Mouse (Mus musculus): Measurements from ENCODE around the gene Ccdc82. TPM values are rescaled to one million over a fixed set of nuclear protein-coding genes. Genes with fewer than 3 reads are reported as not detected.

Gene Ccdc82
- total RNA-seq, 2 experiments from 2014 or later = 13.0 to 13.5 TPM

GRCm38 (mm10) chr9:13299190-13299589, 52.4 kb downstream of the Ccdc82 start:
- DNase-seq = no peak

GRCm38 (mm10) chr9:13300041-13300441, 53.3 kb downstream of the Ccdc82 start:
- no peak for DNase-seq

DNA sequence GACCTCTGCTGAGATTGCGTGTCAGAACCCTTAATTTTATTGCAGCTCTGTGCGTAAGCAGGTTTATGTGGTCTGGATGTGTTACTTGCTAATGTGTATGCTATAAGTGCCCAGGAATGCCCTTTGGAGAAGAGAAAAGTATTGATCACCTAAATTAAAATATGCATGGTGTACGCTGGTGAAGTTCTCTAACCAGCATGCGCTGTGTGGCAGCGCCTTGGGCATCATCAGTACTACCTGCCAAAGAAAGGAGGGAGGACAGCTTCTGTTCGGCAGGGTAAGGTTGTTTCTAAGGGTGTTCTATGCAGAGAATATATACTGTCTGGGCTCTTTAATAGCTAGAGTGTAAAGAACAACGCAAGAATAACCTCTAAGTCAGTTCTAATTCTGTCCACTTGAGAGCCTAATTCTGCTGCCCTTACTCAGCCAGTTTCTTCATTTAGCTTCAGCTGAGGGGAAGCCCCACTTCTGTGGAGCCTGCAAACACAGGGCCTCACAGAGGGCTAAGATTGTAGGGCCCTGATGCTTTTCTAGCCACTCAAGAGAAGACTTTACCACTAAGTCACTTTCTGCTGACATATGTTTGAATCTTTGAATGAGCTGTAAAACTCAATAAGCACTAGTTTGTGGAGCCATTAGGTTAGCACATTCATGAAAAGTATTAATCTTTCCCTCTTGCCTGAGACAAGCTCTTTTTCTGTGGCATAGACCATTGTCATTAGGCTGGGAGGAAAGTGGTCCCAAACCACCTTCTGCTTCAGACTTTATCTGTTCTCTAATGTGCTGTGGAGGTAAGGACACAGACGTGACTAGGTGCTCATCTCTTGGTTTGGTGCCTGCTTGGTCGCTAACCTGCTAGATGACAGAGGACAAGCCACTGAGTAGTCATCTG, 54.4 kb downstream of the Ccdc82 start:
- DNase-seq = no peak

GRCm38 (mm10) chr9:13302183-13302825, 55.5 kb downstream of the Ccdc82 start:
- DNase-seq = no peak

DNA sequence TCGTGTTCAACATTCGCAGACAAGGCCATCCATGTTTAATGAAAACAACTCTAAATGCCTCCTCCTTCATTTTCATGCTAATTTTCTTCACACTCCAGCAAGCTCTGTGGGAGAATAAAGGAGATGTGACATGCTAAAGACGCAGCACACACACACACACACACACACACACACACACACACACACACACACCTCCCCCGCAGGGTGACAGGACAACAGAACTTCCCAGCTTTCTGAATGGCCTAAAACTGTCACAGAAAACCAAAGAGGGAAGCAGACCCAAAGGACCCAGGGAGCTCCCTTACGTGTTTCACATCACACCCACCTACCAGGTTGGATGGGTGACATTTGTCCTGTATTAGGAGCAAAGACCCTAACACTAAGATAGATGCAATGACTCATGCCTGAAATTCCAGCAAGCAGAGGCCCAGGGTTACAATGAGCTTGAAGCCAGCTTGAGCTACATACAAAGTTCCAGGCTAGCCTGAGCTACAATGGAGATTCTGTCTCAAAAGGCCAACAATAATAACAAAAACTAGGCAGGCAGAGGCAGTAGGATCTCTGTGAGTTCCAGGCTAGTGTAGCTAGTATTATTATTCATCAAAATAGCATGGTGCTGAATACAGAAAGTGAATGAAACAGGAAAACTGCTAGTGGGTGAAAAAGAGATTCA, 56.5 kb downstream of the Ccdc82 start:
- no peak for DNase-seq

DNA sequence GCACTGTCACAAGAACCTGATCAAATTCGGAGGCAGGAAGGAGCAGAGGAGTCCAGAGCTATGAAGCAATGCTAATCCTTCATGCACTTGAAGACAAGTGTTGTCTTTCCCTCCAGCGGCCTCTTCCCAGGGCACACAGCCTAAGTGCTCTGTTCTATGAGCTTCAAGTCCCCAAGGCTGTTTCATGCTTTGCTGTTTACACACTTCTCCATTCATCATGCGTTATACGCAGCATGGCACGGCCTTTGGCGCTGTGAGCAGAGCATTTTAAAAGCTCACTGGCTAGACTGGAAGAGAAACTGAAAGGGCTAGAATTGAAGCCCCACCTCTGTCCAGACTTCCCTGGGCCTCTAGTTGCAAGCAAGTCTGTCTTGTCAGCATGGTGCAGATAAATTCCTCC, 57.2 kb downstream of the Ccdc82 start:
- DNase-seq = peak; percentile 27

GRCm38 (mm10) chr9:13306471-13306870, 59.7 kb downstream of the Ccdc82 start:
- no peak for DNase-seq

GRCm38 (mm10) chr9:13307226-13307625, 60.5 kb downstream of the Ccdc82 start:
- no peak for DNase-seq

- no peak for DNase-seq
Measured at GRCm38 (mm10) chr9:13308718-13309117, 62.0 kb downstream of the Ccdc82 start.

- DNase-seq = no peak
Measured at GRCm38 (mm10) chr9:13309807-13310206, 63.1 kb downstream of the Ccdc82 start.

DNA sequence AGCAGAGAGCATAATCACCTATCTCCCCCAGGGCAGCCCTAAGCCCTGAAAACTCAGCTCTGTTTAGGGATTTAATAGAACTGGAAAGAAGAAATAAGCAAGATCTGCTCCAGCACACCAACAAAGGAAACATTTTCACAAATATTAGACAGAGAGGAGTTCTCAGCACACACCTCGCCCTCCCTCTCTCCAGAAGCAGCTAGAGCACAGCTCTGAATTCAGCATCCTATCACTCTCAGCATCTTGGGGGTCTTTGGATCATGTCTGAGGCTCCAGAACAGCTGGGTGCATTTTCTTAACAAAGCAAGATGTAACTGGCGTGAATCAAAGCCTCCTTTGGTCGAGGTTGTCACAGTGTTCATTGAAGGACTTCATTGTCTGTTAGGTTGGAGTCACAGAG, 63.5 kb downstream of the Ccdc82 start:
- DNase-seq = no peak

- DNase-seq = no peak
Measured at GRCm38 (mm10) chr9:13311094-13311493, 64.3 kb downstream of the Ccdc82 start.

DNA sequence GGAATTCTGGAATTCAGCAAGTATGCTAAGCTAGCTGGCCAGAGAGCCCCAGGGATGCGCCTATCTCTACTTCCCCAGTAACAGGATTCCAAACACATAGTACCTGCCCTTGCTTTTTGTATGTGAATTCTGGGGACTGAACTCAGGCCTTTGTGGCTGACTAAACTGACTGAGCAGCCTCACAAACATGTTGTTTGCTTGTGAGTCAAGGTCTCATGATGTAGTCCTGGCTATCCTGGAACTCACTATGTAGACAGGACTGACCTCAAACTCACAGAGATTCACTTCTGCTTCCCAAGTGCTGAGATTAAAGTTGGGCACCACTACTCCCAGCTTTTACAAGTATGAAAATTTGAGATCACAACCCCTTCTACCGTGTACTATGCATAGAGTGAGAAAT, 67.2 kb downstream of the Ccdc82 start:
- no peak for DNase-seq

GRCm38 (mm10) chr9:13314577-13315004, 67.8 kb downstream of the Ccdc82 start:
- no peak for DNase-seq

DNA sequence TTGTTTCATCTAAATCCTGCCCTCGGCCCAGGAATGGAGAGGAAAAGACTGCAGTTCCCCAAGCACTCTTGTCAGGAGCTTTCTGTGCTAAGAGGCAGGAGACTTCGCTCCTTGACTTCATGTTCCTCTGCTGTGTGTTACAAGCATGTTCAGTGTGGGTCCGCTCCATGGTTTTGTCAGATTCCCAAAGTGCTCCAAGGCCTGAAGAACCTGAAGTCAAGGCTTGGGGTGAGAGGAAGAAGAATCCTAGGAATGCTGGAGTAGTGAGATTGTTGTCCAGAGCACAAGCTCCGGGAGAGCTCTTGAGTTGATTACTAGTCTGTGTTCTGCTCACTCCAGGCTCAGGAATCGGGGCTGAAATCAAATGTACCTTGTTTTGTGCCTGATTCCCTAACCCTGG, 68.6 kb downstream of the Ccdc82 start:
- no peak for DNase-seq

DNA sequence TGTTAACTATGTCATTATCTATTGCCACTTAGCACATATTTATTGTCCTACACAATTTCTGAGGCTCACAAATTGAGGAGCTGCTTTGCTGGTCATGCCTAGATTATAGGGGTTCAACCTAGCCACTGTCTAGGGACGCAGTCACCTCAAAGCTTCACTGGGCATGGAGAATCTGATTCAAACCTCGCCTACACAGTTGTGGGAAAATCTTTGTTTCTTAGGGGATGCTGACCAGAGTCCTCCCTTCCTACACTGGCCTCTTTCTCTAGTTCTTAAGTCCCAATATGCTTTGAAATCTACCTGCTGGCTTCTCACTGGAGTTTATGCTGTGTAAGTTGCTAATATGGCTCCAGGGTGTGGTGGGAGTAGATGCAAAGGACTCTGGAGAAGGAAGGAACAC, 72.8 kb downstream of the Ccdc82 start:
- no peak for DNase-seq

GRCm38 (mm10) chr9:13320800-13321364, 74.1 kb downstream of the Ccdc82 start:
- no peak for DNase-seq

- no peak for DNase-seq
Measured at GRCm38 (mm10) chr9:13323074-13323473, 76.3 kb downstream of the Ccdc82 start.

GRCm38 (mm10) chr9:13323612-13324011, 76.9 kb downstream of the Ccdc82 start:
- DNase-seq = no peak

All from heart, postnatal 4 days (tissue).